Mouse (Mus musculus): ENCODE measurements around the gene Ccdc191. TPM values are rescaled to one million over a fixed set of nuclear protein-coding genes. Genes with fewer than 3 reads are reported as not detected.

Gene Ccdc191
- total and polyA plus RNA-seq, 3 experiments = 9.3 to 45.7 (median 11.3) TPM

GRCm38 (mm10) chr16:43890747-43891336 lies 1.2 kb downstream of the Ccdc191 start:
- peaks cover 9 to 42% of the 10 kb centered on the region in 2 experiments for H3K36me3 ChIP-seq (replicated peaks in 1 of 2; ENCODE audit: control insufficient read depth in 1 of 2, insufficient read depth in 1 of 2, low read length in 1 of 2)
- in situ Hi-C loops (cut with MboI; ENCODE audit: low pct_ligation_motif_present, low pct_unique_long_range_greater_than_20kb, low sequenced_read_pairs) = no loop called here
- H3K4me1 ChIP-seq (ENCODE audit: control insufficient read depth in 1 of 2, insufficient read depth in 2 of 2) = peaks cover 0 to 38% of the 10 kb centered on the region in 2 experiments; a peak in 2 of 4 replicates
- dilution Hi-C loops (cut with MboI; ENCODE audit: extremely low pct_ligation_motif_present, extremely low pct_unique_long_range_greater_than_20kb, low sequenced_read_pairs) = no loop called here
- peak overlapping the region; percentile 71 for H3K9ac ChIP-seq (ENCODE audit: insufficient read depth, low read depth)
- TF ChIP-seq MAFK (IDR thresholded peaks at IDR 0.05; ENCODE audit: insufficient replicate concordance, low read length) = peak; percentile 37; the same call in 1 of the 2 replicates
- no peak for TF ChIP-seq NRF1 (IDR thresholded peaks at IDR 0.05; ENCODE audit: low read depth, low read length)
- TF ChIP-seq TCF12 (IDR thresholded peaks at IDR 0.05; ENCODE audit: low read depth, low read length) = 0 out of 2 replicates have a peak, but pooled peaks have one; percentile 42
- peak; percentile 74 for TF ChIP-seq EP300 (IDR thresholded peaks at IDR 0.05; ENCODE audit: low read length)
- TF ChIP-seq MYC (IDR thresholded peaks at IDR 0.05; ENCODE audit: low read depth, low read length) = peak; percentile 60; the same call in 1 of the 2 replicates
- no peak for TF ChIP-seq SMC3 (IDR thresholded peaks at IDR 0.05; ENCODE audit: low read depth, low read length)
- no peak for TF ChIP-seq JUND (conservative IDR thresholded peaks at IDR 0.05; ENCODE audit: low read depth, low read length)
- peak; percentile 79 for TF ChIP-seq MXI1 (IDR thresholded peaks at IDR 0.05; ENCODE audit: low read depth, low read length)
- peak; percentile 92 for TF ChIP-seq ZNF384 (IDR thresholded peaks at IDR 0.05; ENCODE audit: low read depth, low read length)
- TF ChIP-seq ETS1 (conservative IDR thresholded peaks at IDR 0.05; ENCODE audit: low read depth, low read length) = peak; percentile 87
- peak; percentile 80 for TF ChIP-seq BHLHE40 (IDR thresholded peaks at IDR 0.05; ENCODE audit: low read depth, low read length)
- TF ChIP-seq IRF4 (IDR thresholded peaks at IDR 0.05; ENCODE audit: low read depth, low read length) = peak; percentile 78
- peak; percentile 68; the same call in 1 of the 2 replicates for TF ChIP-seq RCOR1 (conservative IDR thresholded peaks at IDR 0.05; ENCODE audit: low read depth, low read length)
- TF ChIP-seq MEF2A (IDR thresholded peaks at IDR 0.05; ENCODE audit: borderline replicate concordance, low read depth, low read length) = peak; percentile 92; the same call in 1 of the 2 replicates
- peak; percentile 81 for TF ChIP-seq SIN3A (IDR thresholded peaks at IDR 0.05; ENCODE audit: low read length)
- TF ChIP-seq CHD1 (IDR thresholded peaks at IDR 0.05; ENCODE audit: low read depth, low read length) = no peak
- TF ChIP-seq MAX (IDR thresholded peaks at IDR 0.05; ENCODE audit: low read length) = no peak
- 0 out of 2 replicates have a peak, but pooled peaks have one; percentile 29 for TF ChIP-seq CHD2 (IDR thresholded peaks at IDR 0.05; ENCODE audit: low read length)
- peak overlapping the region; percentile 61 to 93 (median 72) for H3K4me3 ChIP-seq (replicated peaks in 1 of 3; ENCODE audit: low read depth in 2 of 3, low read length in 2 of 3, poor library complexity in 1 of 3)
- peak; percentile 53 for DNase-seq (ENCODE audit: extremely low read depth)
- H3K9me3 ChIP-seq (replicated peaks; ENCODE audit: low read length) = no peaks in the 10 kb centered on the region
- H3K27me3 ChIP-seq (replicated peaks) = no peaks in the 10 kb centered on the region
- peak overlapping the region; percentile 81 for H3K4me2 ChIP-seq (ENCODE audit: insufficient read depth, low read depth, poor library complexity, severe bottlenecking)
- H3K27ac ChIP-seq (ENCODE audit: insufficient read depth, low read depth) = no peak overlapping the region
- peaks cover 30% of the 10 kb centered on the region for H3K79me2 ChIP-seq (replicated peaks; ENCODE audit: control insufficient read depth, extremely low read depth, insufficient read depth, poor library complexity, severe bottlenecking)

GRCm38 (mm10) chr16:43894501-43894900 lies 4.9 kb downstream of the Ccdc191 start:
- no peak overlapping the region for H3K4me2 ChIP-seq (ENCODE audit: insufficient read depth, low read depth, poor library complexity, severe bottlenecking)
- in situ Hi-C loops (cut with MboI; ENCODE audit: low pct_ligation_motif_present, low pct_unique_long_range_greater_than_20kb, low sequenced_read_pairs) = no loop called here

More at GRCm38 (mm10) chr16:43894501-43894900, 4.9 kb downstream of the Ccdc191 start:
- Histone ChIP-seq H3K27ac (ENCODE audit: insufficient read depth, low read depth) (no peak overlapping the region), H3K4me3 (replicated peaks in 1 of 3; ENCODE audit: low read depth in 2 of 3, low read length in 2 of 3, poor library complexity in 1 of 3) (no peak overlapping the region), H3K79me2 (replicated peaks; ENCODE audit: control insufficient read depth, extremely low read depth, insufficient read depth, poor library complexity, severe bottlenecking) (no peaks in the 10 kb centered on the region), H3K9me3 (replicated peaks; ENCODE audit: low read length) (no peaks in the 10 kb centered on the region), H3K36me3 (replicated peaks in 1 of 2; ENCODE audit: control insufficient read depth in 1 of 2, insufficient read depth in 1 of 2, low read length in 1 of 2) (peaks cover 16 to 47% of the 10 kb centered on the region in 2 experiments), H3K4me1 (ENCODE audit: control insufficient read depth in 1 of 2, insufficient read depth in 2 of 2) (peaks cover 0 to 13% of the 10 kb centered on the region in 2 experiments; a peak in 2 of 4 replicates), H3K27me3 (replicated peaks) (no peaks in the 10 kb centered on the region), H3K9ac (ENCODE audit: insufficient read depth, low read depth) (no peak overlapping the region)
- TF ChIP-seq EP300 (IDR thresholded peaks at IDR 0.05; ENCODE audit: low read length) (no peak), ZNF384 (IDR thresholded peaks at IDR 0.05; ENCODE audit: low read depth, low read length) (no peak), MAFK (IDR thresholded peaks at IDR 0.05; ENCODE audit: insufficient replicate concordance, low read length) (no peak), SMC3 (IDR thresholded peaks at IDR 0.05; ENCODE audit: low read depth, low read length) (no peak), MAZ (IDR thresholded peaks at IDR 0.05; ENCODE audit: low read depth, low read length) (no peak), USF2 (conservative IDR thresholded peaks at IDR 0.05; ENCODE audit: low read depth, low read length) (no peak), IRF4 (IDR thresholded peaks at IDR 0.05; ENCODE audit: low read depth, low read length) (no peak), RAD21 (IDR thresholded peaks at IDR 0.05; ENCODE audit: low read depth, low read length) (no peak), E2F4 (IDR thresholded peaks at IDR 0.05; ENCODE audit: insufficient replicate concordance, low read depth, low read length) (no peak), ZC3H11A (IDR thresholded peaks at IDR 0.05; ENCODE audit: low read depth, low read length) (no peak)
- DNase-seq (ENCODE audit: extremely low read depth) = no peak
- dilution Hi-C loops (cut with MboI; ENCODE audit: extremely low pct_ligation_motif_present, extremely low pct_unique_long_range_greater_than_20kb, low sequenced_read_pairs) = no loop called here

Data from CH12.LX (cell line).